Mouse (Mus musculus): ENCODE measurements around the gene Trmt2b. TPM values are rescaled to one million over a fixed set of nuclear protein-coding genes. Genes with fewer than 3 reads are reported as not detected.
A peak's percentile ranks its signal among the peaks of the same experiment; 100 is the strongest.

Trmt2b gene
- polyA plus RNA-seq, 1 experiment from 2014 or later, result 6.6 TPM

- H3K9me3 ChIP-seq (ENCODE audit: control insufficient read depth, low read length), result no peaks in the 10 kb centered on the region
- peaks cover 7% of the 10 kb centered on the region; the same call in 1 of the 2 replicates for H3K27me3 ChIP-seq (ENCODE audit: control insufficient read depth, insufficient read depth, low read length)
- no peak for ATAC-seq (ENCODE audit: insufficient read depth, low FRiP score, low TSS enrichment)
- no peaks in the 10 kb centered on the region for H3K4me1 ChIP-seq (ENCODE audit: control insufficient read depth, insufficient read depth, low read length)
- no peaks in the 10 kb centered on the region for H3K36me3 ChIP-seq (ENCODE audit: control insufficient read depth, insufficient read depth, low read length)
- H3K4me3 ChIP-seq (ENCODE audit: low read depth, low read length), result peak overlapping the region; percentile 41
- DNase-seq (ENCODE audit: low spot score), result peak; percentile 14
- peak overlapping the region; percentile 48 for H3K4me2 ChIP-seq (ENCODE audit: low read depth)
- no peak overlapping the region for H3K27ac ChIP-seq (ENCODE audit: low read depth, low read length)
- peak overlapping the region; percentile 29; the same call in 1 of the 2 replicates for H3K9ac ChIP-seq (ENCODE audit: low read length)
- WGBS, result 22% methylated on average over 7 of the region's 7 CpGs
Observed at GRCm38 (mm10) chrX:134296737-134297136, 20.0 kb upstream of the Trmt2b start.

- H3K4me1 ChIP-seq (ENCODE audit: control insufficient read depth, insufficient read depth, low read length), result no peaks in the 10 kb centered on the region
- no peaks in the 10 kb centered on the region for H3K36me3 ChIP-seq (ENCODE audit: control insufficient read depth, insufficient read depth, low read length)
- H3K4me3 ChIP-seq (ENCODE audit: low read depth, low read length), result peak overlapping the region; percentile 41
- ATAC-seq (ENCODE audit: insufficient read depth, low FRiP score, low TSS enrichment), result no peak
- peak overlapping the region; percentile 48 for H3K4me2 ChIP-seq (ENCODE audit: low read depth)
- H3K9me3 ChIP-seq (ENCODE audit: control insufficient read depth, low read length), result no peaks in the 10 kb centered on the region
- peak; percentile 19 for DNase-seq (ENCODE audit: low spot score)
- H3K27ac ChIP-seq (ENCODE audit: low read depth, low read length), result no peak overlapping the region
- peak overlapping the region; percentile 53 for H3K9ac ChIP-seq (ENCODE audit: low read length)
- H3K27me3 ChIP-seq (ENCODE audit: control insufficient read depth, insufficient read depth, low read length), result peaks cover 7% of the 10 kb centered on the region; the same call in 1 of the 2 replicates
- 38% methylated on average over 9 of the region's 9 CpGs for WGBS
Observed at GRCm38 (mm10) chrX:134296301-134296700, 19.5 kb upstream of the Trmt2b start.

- 84% methylated on average over 2 of the region's 2 CpGs for WGBS
- H3K27me3 ChIP-seq (ENCODE audit: control insufficient read depth, insufficient read depth, low read length), result peaks cover 5% of the 10 kb centered on the region
Observed at GRCm38 (mm10) chrX:134287305-134287704, 10.5 kb upstream of the Trmt2b start.

GRCm38 (mm10) chrX:134285791-134286190, 9.0 kb upstream of the Trmt2b start:
- 58% methylated on average over 4 of the region's 4 CpGs for WGBS
- no peak overlapping the region for H3K27ac ChIP-seq (ENCODE audit: low read depth, low read length)
- ATAC-seq (ENCODE audit: insufficient read depth, low FRiP score, low TSS enrichment), result no peak
- no peak for DNase-seq (ENCODE audit: low spot score)
- no peak overlapping the region for H3K4me3 ChIP-seq (ENCODE audit: low read depth, low read length)
- H3K27me3 ChIP-seq (ENCODE audit: control insufficient read depth, insufficient read depth, low read length), result peaks cover 5% of the 10 kb centered on the region; the same call in 1 of the 2 replicates
- H3K4me2 ChIP-seq (ENCODE audit: low read depth), result no peak overlapping the region
- H3K36me3 ChIP-seq (ENCODE audit: control insufficient read depth, insufficient read depth, low read length), result no peaks in the 10 kb centered on the region
- no peaks in the 10 kb centered on the region for H3K9me3 ChIP-seq (ENCODE audit: control insufficient read depth, low read length)
- H3K9ac ChIP-seq (ENCODE audit: low read length), result no peak overlapping the region
- H3K4me1 ChIP-seq (ENCODE audit: control insufficient read depth, insufficient read depth, low read length), result no peaks in the 10 kb centered on the region

More at GRCm38 (mm10) chrX:134287305-134287704, 10.5 kb upstream of the Trmt2b start:
- H3K4me1 ChIP-seq (ENCODE audit: control insufficient read depth, insufficient read depth, low read length), result no peaks in the 10 kb centered on the region
- no peak overlapping the region for H3K4me2 ChIP-seq (ENCODE audit: low read depth)
- H3K4me3 ChIP-seq (ENCODE audit: low read depth, low read length), result no peak overlapping the region
- ATAC-seq (ENCODE audit: insufficient read depth, low FRiP score, low TSS enrichment) (no peak), DNase-seq (ENCODE audit: low spot score) (no peak)
- no peak overlapping the region for H3K9ac ChIP-seq (ENCODE audit: low read length)
- no peaks in the 10 kb centered on the region for H3K36me3 ChIP-seq (ENCODE audit: control insufficient read depth, insufficient read depth, low read length)
- no peaks in the 10 kb centered on the region for H3K9me3 ChIP-seq (ENCODE audit: control insufficient read depth, low read length)
- no peak overlapping the region for H3K27ac ChIP-seq (ENCODE audit: low read depth, low read length)

GRCm38 (mm10) chrX:134285102-134285501, 8.3 kb upstream of the Trmt2b start:
- no peak overlapping the region for H3K27ac ChIP-seq (ENCODE audit: low read depth, low read length)
- DNase-seq (ENCODE audit: low spot score), result no peak
- 99% methylated on average over 2 of the region's 2 CpGs for WGBS

GRCm38 (mm10) chrX:134280531-134280930, 3.7 kb upstream of the Trmt2b start:
- 92% methylated on average over 3 of the region's 3 CpGs for WGBS
- DNase-seq (ENCODE audit: low spot score) (no peak), ATAC-seq (ENCODE audit: insufficient read depth, low FRiP score, low TSS enrichment) (no peak)
- Histone ChIP-seq H3K27ac (ENCODE audit: low read depth, low read length) (no peak overlapping the region), H3K27me3 (ENCODE audit: control insufficient read depth, insufficient read depth, low read length) (peaks cover 3% of the 10 kb centered on the region; the same call in 1 of the 2 replicates), H3K36me3 (ENCODE audit: control insufficient read depth, insufficient read depth, low read length) (no peaks in the 10 kb centered on the region), H3K4me3 (ENCODE audit: low read depth, low read length) (no peak overlapping the region), H3K9me3 (ENCODE audit: control insufficient read depth, low read length) (no peaks in the 10 kb centered on the region), H3K4me1 (ENCODE audit: control insufficient read depth, insufficient read depth, low read length) (no peaks in the 10 kb centered on the region), H3K4me2 (ENCODE audit: low read depth) (no peak overlapping the region), H3K9ac (ENCODE audit: low read length) (no peak overlapping the region)

More at GRCm38 (mm10) chrX:134285102-134285501, 8.3 kb upstream of the Trmt2b start:
- H3K4me1 ChIP-seq (ENCODE audit: control insufficient read depth, insufficient read depth, low read length), result no peaks in the 10 kb centered on the region
- H3K27me3 ChIP-seq (ENCODE audit: control insufficient read depth, insufficient read depth, low read length), result peaks cover 5% of the 10 kb centered on the region; the same call in 1 of the 2 replicates
- no peak overlapping the region for H3K4me3 ChIP-seq (ENCODE audit: low read depth, low read length)
- no peaks in the 10 kb centered on the region for H3K36me3 ChIP-seq (ENCODE audit: control insufficient read depth, insufficient read depth, low read length)
- no peak overlapping the region for H3K9ac ChIP-seq (ENCODE audit: low read length)
- H3K9me3 ChIP-seq (ENCODE audit: control insufficient read depth, low read length), result no peaks in the 10 kb centered on the region
- no peak overlapping the region for H3K4me2 ChIP-seq (ENCODE audit: low read depth)
- ATAC-seq (ENCODE audit: insufficient read depth, low FRiP score, low TSS enrichment), result no peak

GRCm38 (mm10) chrX:134275715-134276114, 1.1 kb downstream of the Trmt2b start:
- peaks cover 3% of the 10 kb centered on the region; the same call in 1 of the 2 replicates for H3K27me3 ChIP-seq (ENCODE audit: control insufficient read depth, insufficient read depth, low read length)
- no peak overlapping the region for H3K4me3 ChIP-seq (ENCODE audit: low read depth, low read length)
- ATAC-seq (ENCODE audit: insufficient read depth, low FRiP score, low TSS enrichment) (peak; percentile 46; the same call in 1 of the 2 replicates), DNase-seq (ENCODE audit: low spot score) (peak; percentile 24)
- H3K9me3 ChIP-seq (ENCODE audit: control insufficient read depth, low read length), result no peaks in the 10 kb centered on the region
- no peaks in the 10 kb centered on the region for H3K4me1 ChIP-seq (ENCODE audit: control insufficient read depth, insufficient read depth, low read length)
- H3K36me3 ChIP-seq (ENCODE audit: control insufficient read depth, insufficient read depth, low read length), result no peaks in the 10 kb centered on the region
- WGBS, result 29% methylated on average over 6 of the region's 6 CpGs
- H3K4me2 ChIP-seq (ENCODE audit: low read depth), result no peak overlapping the region
- H3K27ac ChIP-seq (ENCODE audit: low read depth, low read length), result no peak overlapping the region
- no peak overlapping the region for H3K9ac ChIP-seq (ENCODE audit: low read length)

- H3K9ac ChIP-seq (ENCODE audit: low read length), result no peak overlapping the region
- ATAC-seq (ENCODE audit: insufficient read depth, low FRiP score, low TSS enrichment), result no peak
- 74% methylated on average over 11 of the region's 11 CpGs for WGBS
- H3K27ac ChIP-seq (ENCODE audit: low read depth, low read length), result no peak overlapping the region
- H3K4me2 ChIP-seq (ENCODE audit: low read depth), result no peak overlapping the region
- no peaks in the 10 kb centered on the region for H3K4me1 ChIP-seq (ENCODE audit: control insufficient read depth, insufficient read depth, low read length)
- H3K36me3 ChIP-seq (ENCODE audit: control insufficient read depth, insufficient read depth, low read length), result no peaks in the 10 kb centered on the region
- DNase-seq (ENCODE audit: low spot score), result no peak
- no peak overlapping the region for H3K4me3 ChIP-seq (ENCODE audit: low read depth, low read length)
- H3K9me3 ChIP-seq (ENCODE audit: control insufficient read depth, low read length), result no peaks in the 10 kb centered on the region
- H3K27me3 ChIP-seq (ENCODE audit: control insufficient read depth, insufficient read depth, low read length), result no peaks in the 10 kb centered on the region
Observed at GRCm38 (mm10) chrX:134262129-134262528, 14.7 kb downstream of the Trmt2b start.

GRCm38 (mm10) chrX:134261191-134261590, 15.6 kb downstream of the Trmt2b start:
- H3K4me3 ChIP-seq (ENCODE audit: low read depth, low read length), result no peak overlapping the region
- ATAC-seq (ENCODE audit: insufficient read depth, low FRiP score, low TSS enrichment), result no peak
- no peaks in the 10 kb centered on the region for H3K4me1 ChIP-seq (ENCODE audit: control insufficient read depth, insufficient read depth, low read length)
- no peaks in the 10 kb centered on the region for H3K36me3 ChIP-seq (ENCODE audit: control insufficient read depth, insufficient read depth, low read length)
- no peak overlapping the region for H3K9ac ChIP-seq (ENCODE audit: low read length)
- DNase-seq (ENCODE audit: low spot score), result no peak
- H3K9me3 ChIP-seq (ENCODE audit: control insufficient read depth, low read length), result no peaks in the 10 kb centered on the region
- no peak overlapping the region for H3K27ac ChIP-seq (ENCODE audit: low read depth, low read length)
- H3K4me2 ChIP-seq (ENCODE audit: low read depth), result no peak overlapping the region
- 60% methylated on average over 5 of the region's 5 CpGs for WGBS
- H3K27me3 ChIP-seq (ENCODE audit: control insufficient read depth, insufficient read depth, low read length), result no peaks in the 10 kb centered on the region
